Mouse (Mus musculus) gastrocnemius, postnatal 36 days (tissue): ENCODE results near the gene Gzmm. TPM values are rescaled to one million over a fixed set of nuclear protein-coding genes. Genes with fewer than 3 reads are reported as not detected.
A peak's percentile ranks its signal among the peaks of the same experiment; 100 is the strongest.
"Not testable (repeated sequence)": the region's sequence is repeated elsewhere in the genome, so short reads cannot be mapped to it uniquely, and the experiment has no call there.

Experiments used
- DNase-seq, 2 experiments: peaks; one replicate each; pipeline ENCODE4 v3.0.0; 2022
- intact Hi-C: fragments of 180-260 bp; cut with DNase I; formaldehyde crosslinking; loops from one replicate; pipeline ENCODE4 v1.15.1; 2025
- total RNA-seq, 2 experiments: library from RNA; stranded (reverse); gene quantifications; 2 replicates each; pipeline ENCODE4 v1.2.3; 2021

Gzmm gene
- total RNA-seq, 2 experiments from 2014 or later, result 4.4 to 6.0 TPM

GRCm38 (mm10) chr10:79698459-79698858 is 9.6 kb downstream of the Gzmm start:
- intact Hi-C loops, result loop anchor here (5.0 kb wide), 1 partner anchor 89 kb away; no protein-coding TSS in a partner anchor

GRCm38 (mm10) chr10:79700676-79701075 is 11.9 kb downstream of the Gzmm start:
- DNase-seq, result no peak
- intact Hi-C loops, result no loop called here

More at GRCm38 (mm10) chr10:79698459-79698858, 9.6 kb downstream of the Gzmm start:
- DNase-seq, result no peak

- no peak for DNase-seq
- intact Hi-C loops, result no loop called here
Observed at GRCm38 (mm10) chr10:79701443-79702129, 12.8 kb downstream of the Gzmm start.

GRCm38 (mm10) chr10:79702970-79703369 is 14.2 kb downstream of the Gzmm start:
- intact Hi-C loops, DNase-seq: not testable (repeated sequence)

DNA sequence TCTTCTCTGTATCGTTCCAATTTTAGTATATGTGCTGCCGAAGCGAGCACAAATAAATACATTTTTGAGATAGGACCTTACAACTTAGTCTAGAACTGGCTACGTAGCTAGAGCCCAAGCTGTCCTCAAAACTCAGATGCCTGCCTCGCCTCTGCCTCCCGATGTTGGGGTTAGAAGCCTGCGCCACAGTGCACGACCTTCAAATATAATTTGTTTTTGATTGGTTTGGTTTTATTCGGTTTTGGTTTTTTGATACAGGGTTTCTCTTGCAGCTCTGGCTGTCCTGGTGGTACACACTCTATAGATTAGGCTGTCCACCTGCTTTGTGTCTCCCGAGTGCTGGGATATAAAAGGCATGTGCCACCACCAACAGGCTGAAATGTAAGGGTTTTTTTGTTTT is 14.7 kb downstream of the Gzmm start:
- intact Hi-C loops, result no loop called here
- DNase-seq, result no peak

DNA sequence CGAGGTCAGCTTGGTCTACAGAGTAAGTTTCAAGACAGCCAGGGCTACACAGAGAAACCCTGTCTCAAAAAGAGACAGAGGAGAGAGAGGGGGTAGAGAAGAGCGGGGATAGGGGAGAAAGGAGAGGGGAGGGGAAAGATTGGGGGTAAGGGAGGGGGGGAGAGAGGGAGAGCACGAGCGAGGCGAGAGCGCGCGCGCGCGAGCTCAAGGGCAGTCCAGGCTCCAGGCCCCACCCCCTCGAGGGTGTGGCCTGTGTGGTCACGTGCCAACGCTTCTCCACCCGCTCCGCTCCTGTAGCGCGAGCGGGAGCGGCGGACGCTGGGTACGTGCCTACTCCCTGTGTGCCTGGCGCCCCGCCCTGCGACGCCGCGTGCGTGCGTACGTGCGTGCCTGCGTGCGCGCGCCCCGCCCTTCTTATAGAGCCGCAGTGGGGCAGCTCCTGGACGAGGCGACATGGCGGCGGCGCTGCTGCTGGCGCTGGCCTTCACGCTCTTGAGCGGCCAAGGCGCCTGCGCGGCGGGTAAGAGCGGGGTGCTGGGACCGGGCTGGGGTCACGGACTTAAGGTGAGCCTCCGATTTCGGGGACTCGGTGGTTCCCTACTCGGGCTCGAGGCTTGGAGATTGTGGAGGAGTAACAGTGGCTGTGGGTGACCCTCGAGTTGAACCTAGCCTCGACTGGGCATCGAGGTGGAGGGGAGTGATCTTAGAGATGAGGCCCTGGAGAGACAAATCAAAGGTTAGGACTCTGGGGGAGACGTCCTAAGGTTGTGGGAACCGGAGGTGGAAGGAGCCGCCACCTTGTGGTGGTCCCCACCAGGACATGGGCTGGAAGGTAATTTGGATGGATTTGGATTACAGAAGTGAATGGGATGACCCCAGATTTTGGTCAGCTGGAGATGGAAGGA is 15.5 kb downstream of the Gzmm start, which contains the start of gene Bsg:
Gene Bsg (plus strand): TSS at position 427 of the 905 bp plus-strand sequence.
- intact Hi-C loops, result no loop called here

GRCm38 (mm10) chr10:79704970-79705360 is 16.1 kb downstream of the Gzmm start:
- no peak for DNase-seq
- intact Hi-C loops, result no loop called here

More for the DNA sequence above, 15.5 kb downstream of the Gzmm start, which contains the start of gene Bsg:
- DNase-seq, result peak; percentile 98

- intact Hi-C loops, result no loop called here
- no peak for DNase-seq
Observed at GRCm38 (mm10) chr10:79705951-79706350, 17.1 kb downstream of the Gzmm start.

DNA sequence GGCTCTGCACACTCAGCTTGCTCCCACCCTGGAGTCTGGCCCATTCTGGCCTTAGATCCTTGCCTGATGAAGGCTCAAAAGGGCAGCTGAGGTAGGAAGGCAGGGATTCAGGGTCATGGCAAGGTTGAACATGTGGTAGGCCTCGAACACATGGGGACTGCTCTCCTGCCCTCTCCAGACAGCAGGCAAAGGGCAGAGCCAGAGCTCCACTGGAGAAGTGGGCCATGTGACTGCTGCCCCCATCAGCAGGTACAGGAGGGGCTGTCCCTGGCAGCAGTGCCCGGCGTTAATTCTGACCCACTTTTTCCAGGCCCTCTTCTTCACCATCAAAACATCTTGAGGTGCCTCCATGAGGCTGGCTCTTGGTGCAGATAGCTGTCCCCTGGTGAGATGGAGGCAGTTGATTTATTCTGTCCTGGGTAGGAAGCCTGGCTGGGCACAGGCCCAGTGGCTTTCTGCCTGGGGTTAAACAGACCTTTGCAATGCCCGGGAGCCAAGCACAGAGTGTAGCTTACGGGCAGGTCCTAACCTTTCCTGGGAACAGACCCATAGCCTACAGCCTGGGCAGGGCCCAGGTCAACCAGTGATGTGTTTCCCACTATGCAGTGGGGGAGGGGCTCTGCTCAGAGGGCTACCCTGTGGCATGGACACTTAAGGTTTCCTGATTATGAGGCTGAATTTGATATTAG is 17.7 kb downstream of the Gzmm start:
- intact Hi-C loops, result no loop called here
- DNase-seq, result peak; percentile 63 to 71

- DNase-seq, result no peak
- intact Hi-C loops, result no loop called here
Observed at GRCm38 (mm10) chr10:79707162-79707561, 18.3 kb downstream of the Gzmm start.

- intact Hi-C loops, result no loop called here
- DNase-seq, result no peak
Observed at GRCm38 (mm10) chr10:79707759-79708158, 18.9 kb downstream of the Gzmm start.

- peak in 1 of 2 experiments; percentile 23 for DNase-seq
- intact Hi-C loops, result no loop called here
Observed at GRCm38 (mm10) chr10:79708668-79709067, 19.8 kb downstream of the Gzmm start.

GRCm38 (mm10) chr10:79709307-79709706 is 20.5 kb downstream of the Gzmm start:
- intact Hi-C loops, result no loop called here
- no peak for DNase-seq

GRCm38 (mm10) chr10:79712029-79712428 is 23.2 kb downstream of the Gzmm start:
- DNase-seq, result no peak
- intact Hi-C loops, result no loop called here

GRCm38 (mm10) chr10:79712499-79713126 is 23.8 kb downstream of the Gzmm start:
- DNase-seq, result peak; percentile 63 to 74
- intact Hi-C loops, result no loop called here

DNA sequence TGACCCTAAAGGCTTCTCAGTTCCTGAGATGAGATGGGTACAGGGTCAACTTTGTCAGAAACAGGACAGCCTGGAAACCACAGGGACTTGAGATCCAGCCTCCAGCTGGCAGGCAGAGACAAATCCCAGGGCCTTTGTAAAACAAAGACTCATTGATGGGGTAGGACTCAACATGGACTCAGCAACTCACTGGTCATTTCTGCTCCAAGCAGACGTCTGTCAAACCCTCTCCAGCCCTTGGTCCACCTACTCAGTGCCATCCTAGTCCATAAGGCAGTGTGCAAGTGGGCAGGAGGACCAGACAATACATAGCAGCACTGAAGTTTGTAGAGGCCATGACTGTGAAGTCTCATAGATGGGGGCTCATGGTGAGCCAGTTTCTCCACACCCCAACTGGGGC is 24.3 kb downstream of the Gzmm start:
- DNase-seq, result no peak
- intact Hi-C loops, result no loop called here

DNA sequence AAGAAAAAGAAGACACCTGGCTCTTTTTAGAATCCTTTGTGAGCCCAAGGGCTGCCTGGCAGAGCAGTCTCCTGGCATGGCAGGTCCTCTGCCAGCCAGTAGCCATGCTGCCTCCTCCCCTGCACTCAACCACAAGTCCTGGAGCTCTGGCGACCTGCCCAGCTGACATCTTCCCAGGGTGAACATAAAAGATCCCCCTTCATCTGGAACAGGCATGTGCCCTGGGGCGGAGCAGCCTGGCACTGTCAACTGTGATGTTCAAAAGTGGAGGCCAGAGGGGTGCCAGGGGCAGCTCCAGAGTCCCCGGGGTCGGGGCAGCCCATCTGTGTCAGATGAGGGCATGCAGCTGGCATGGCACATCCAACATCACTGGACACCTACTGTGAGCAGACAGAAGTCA is 26.2 kb downstream of the Gzmm start:
- DNase-seq, result no peak
- intact Hi-C loops, result no loop called here

- no peak for DNase-seq
- intact Hi-C loops, result no loop called here
Observed at GRCm38 (mm10) chr10:79716254-79716987, 27.6 kb downstream of the Gzmm start, which contains the start of gene Hcn2. TSS of gene Hcn2 (plus strand) at chr10:79716634.

GRCm38 (mm10) chr10:79716988-79717355 is 28.2 kb downstream of the Gzmm start:
- intact Hi-C loops, result no loop called here
- no peak for DNase-seq
